Mouse (Mus musculus) liver, adult 2 months (tissue): Measurements from ENCODE around the gene Spag17. TPM values are rescaled to one million over a fixed set of nuclear protein-coding genes. Genes with fewer than 3 reads are reported as not detected.

Experiments
- DNase-seq: peaks from one replicate; pipeline ENCODE4 v3.0.0-alpha.2; 2011; ENCODE audit warnings: low read depth, low spot score; ENCODE audit errors: extremely low read depth
- H3K27ac ChIP-seq: fragments of 200-500 bp; replicated peaks from 2 replicates; pipeline ENCODE4 v1.5.1; 2012; ENCODE audit warnings: low read depth, mild to moderate bottlenecking, control low read depth, inconsistent platforms, low read length; ENCODE audit not compliant: insufficient read depth
- H3K27me3 ChIP-seq: fragments of 200-500 bp; 2 replicates; pipeline ENCODE4 v1.6.1; 2012; ENCODE audit warnings: mild to moderate bottlenecking, moderate library complexity, low read length, inconsistent platforms; ENCODE audit not compliant: control insufficient read depth, insufficient read depth
- H3K36me3 ChIP-seq: fragments of 200-500 bp; 2 replicates; pipeline ENCODE4 v1.6.1; 2012; ENCODE audit warnings: low read length, inconsistent platforms; ENCODE audit not compliant: control insufficient read depth, insufficient read depth
- H3K4me1 ChIP-seq: fragments of 200-500 bp; 2 replicates; pipeline ENCODE4 v1.6.1; 2011; ENCODE audit warnings: low read length; ENCODE audit not compliant: control insufficient read depth, insufficient read depth
- H3K4me3 ChIP-seq: fragments of 200-500 bp; 2 replicates; pipeline ENCODE4 v1.5.1; 2011; ENCODE audit warnings: low read depth, mild to moderate bottlenecking, control low read depth, low read length, moderate library complexity; ENCODE audit not compliant: insufficient read depth
- H3K79me2 ChIP-seq: fragments of 200-500 bp; 2 replicates; pipeline ENCODE4 v1.6.1; 2012; ENCODE audit warnings: inconsistent platforms, mild to moderate bottlenecking, low read length, moderate library complexity; ENCODE audit not compliant: control insufficient read depth, insufficient read depth
- H3K9ac ChIP-seq: fragments of 200-500 bp; 2 replicates; pipeline ENCODE4 v1.6.1; 2012; ENCODE audit warnings: low read depth, mild to moderate bottlenecking, control low read depth, inconsistent platforms, low read length
- CTCF ChIP-seq: fragments of 200-500 bp; IDR thresholded peaks from 2 replicates; pipeline ENCODE4 v1.5.1; 2011; ENCODE audit warnings: low read depth, low read length, control low read depth
- POLR2A ChIP-seq: fragments of 200-500 bp; IDR thresholded peaks from 2 replicates; pipeline ENCODE4 v1.6.1; 2011; ENCODE audit warnings: low read length, control low read depth; ENCODE audit not compliant: insufficient read depth; ENCODE audit errors: extremely low read depth
- WGBS: fragments of 180-500 bp; shearing (Covaris S2); methylation state at CpG from one replicate; pipeline ENCODE4 v1.1.7; 2018; 5-methylcytosine and 5-hydroxymethylcytosine counted together
- polyA plus RNA-seq: library from polyadenylated mRNA; depleted of rRNA; stranded (reverse); fragments of >200 nt; gene quantifications from 2 replicates; pipeline ENCODE4 v1.2.3, GENCODE M21; 2012
- total RNA-seq: library from RNA; depleted of rRNA; stranded (reverse); fragments of >200 nt; gene quantifications from 2 replicates; pipeline ENCODE4 v1.2.3, GENCODE M21; 2014

Spag17 gene
- total and polyA plus RNA-seq, 2 experiments, result under 0.01 to 0.05 TPM

DNA sequence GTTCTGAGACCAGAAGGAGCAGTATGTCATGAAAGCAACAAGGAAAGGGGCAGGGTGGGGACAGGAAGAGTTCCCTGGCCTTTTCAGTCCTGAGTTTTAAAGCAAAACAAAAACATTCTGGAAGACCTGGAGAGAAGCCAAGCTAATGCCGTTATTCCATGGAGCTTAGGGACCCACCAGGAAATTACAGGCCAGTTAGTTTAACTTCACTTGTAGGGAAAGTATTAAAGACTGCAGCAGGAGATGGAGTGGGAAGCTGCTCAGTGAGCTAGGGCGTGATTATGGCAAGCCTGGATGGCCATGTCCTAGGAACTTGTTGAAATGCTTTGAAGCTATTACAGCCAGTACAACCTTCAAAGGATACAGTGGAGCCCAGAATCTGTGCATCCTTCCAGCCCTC is 60.0 kb downstream of the Spag17 start:
- H3K9ac ChIP-seq, result no peak overlapping the region
- no peak overlapping the region for H3K4me3 ChIP-seq
- WGBS, result 70% methylated on average over 2 of the region's 2 CpGs
- no peaks in the 10 kb centered on the region for H3K4me1 ChIP-seq
- no peaks in the 10 kb centered on the region for H3K27me3 ChIP-seq
- DNase-seq, result no peak
- no peak for TF ChIP-seq POLR2A
- TF ChIP-seq CTCF, result no peak
- no peaks in the 10 kb centered on the region for H3K36me3 ChIP-seq
- no peak overlapping the region for H3K27ac ChIP-seq
- no peaks in the 10 kb centered on the region for H3K79me2 ChIP-seq

DNA sequence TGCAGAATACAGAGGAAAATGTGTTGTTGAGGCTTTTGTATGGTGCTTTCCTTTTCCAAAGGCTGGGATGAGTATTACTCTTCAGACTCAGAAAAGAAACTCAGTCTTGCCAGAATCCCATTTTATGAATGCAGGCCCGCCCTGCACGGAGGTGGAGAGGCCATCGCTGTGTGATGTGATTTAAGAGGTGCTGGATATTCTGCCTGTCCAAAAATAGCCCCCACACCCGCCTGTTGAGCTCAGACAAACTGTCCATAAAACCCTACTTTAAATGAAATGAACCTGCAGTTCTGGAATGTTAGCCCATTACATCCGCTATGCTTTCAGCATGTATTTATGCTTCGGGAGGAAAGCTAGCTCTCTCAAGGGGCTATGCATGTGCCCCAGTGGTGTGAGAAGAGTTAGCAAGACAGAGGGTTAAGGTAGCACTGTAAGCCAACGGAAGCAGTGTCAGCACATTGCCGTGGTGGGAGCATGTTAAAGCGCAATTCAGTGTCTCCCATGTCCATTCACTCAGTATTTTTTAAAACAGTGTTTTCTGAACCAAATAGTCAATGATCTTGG is 68.9 kb downstream of the Spag17 start:
- no peak for TF ChIP-seq CTCF
- H3K9ac ChIP-seq, result no peak overlapping the region

DNA sequence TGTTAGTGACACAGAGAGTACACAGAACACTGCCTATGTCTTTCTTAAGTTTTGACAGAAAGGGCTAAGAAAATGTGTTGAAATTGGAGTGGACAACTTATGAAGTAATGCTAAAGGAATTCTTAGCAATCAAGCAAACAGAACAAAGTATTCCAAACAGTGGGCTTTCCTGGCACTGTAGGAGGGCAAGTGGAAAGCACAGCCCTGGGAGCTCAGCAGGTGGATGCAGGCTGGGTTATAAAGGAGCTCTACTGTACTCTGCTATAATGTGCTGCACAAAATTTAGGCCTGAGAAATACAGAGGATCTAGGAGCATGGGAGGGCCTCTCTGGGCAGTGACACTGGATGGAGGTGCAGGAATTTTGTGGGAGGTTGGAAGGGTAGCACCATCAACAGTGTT is 71.3 kb downstream of the Spag17 start:
- Histone ChIP-seq H3K4me3 (no peak overlapping the region), H3K36me3 (no peaks in the 10 kb centered on the region), H3K4me1 (no peaks in the 10 kb centered on the region), H3K9ac (no peak overlapping the region), H3K27ac (no peak overlapping the region), H3K27me3 (no peaks in the 10 kb centered on the region), H3K79me2 (no peaks in the 10 kb centered on the region)
- TF ChIP-seq CTCF (no peak), POLR2A (no peak)
- no peak for DNase-seq

More for the DNA sequence above, 68.9 kb downstream of the Spag17 start:
- no peak for DNase-seq
- H3K27ac ChIP-seq, result no peak overlapping the region
- no peak overlapping the region for H3K4me3 ChIP-seq
- H3K27me3 ChIP-seq, result no peaks in the 10 kb centered on the region
- H3K4me1 ChIP-seq, result no peaks in the 10 kb centered on the region
- H3K79me2 ChIP-seq, result no peaks in the 10 kb centered on the region
- no peaks in the 10 kb centered on the region for H3K36me3 ChIP-seq
- WGBS, result 81% methylated on average over 9 of the region's 9 CpGs

DNA sequence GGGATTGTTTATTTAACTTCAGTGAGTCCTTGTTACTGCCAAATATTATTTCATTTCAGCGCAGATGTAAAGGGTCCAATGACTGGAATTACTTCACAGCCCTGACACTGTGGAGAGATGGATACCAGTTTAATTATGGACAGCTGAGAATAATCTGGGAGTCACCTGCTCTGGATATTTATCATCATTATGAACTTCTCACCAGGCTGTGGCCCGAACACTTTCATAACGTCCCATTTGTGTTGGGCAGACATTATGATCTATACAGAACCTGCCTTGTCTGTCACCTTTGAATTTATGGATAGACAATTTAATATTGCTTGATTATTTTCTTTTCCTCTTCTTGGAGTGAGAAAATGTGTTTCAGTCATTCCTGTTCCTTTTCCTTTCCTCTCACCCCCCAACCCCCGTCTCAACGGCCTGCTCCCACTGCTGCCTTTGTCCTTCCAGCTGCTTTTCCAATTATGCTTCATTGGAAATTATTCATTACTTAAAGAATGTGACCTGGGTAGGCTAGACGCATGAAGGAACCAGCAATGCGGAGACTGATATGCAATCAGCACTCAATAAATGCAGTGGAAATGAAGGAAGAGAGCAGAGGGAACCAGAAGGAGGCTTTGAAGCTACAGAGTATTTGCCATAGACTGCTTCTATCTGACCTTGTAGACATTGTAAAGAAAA is 74.7 kb downstream of the Spag17 start:
- H3K27ac ChIP-seq, result no peak overlapping the region
- H3K4me3 ChIP-seq, result no peak overlapping the region
- no peaks in the 10 kb centered on the region for H3K79me2 ChIP-seq
- no peaks in the 10 kb centered on the region for H3K36me3 ChIP-seq
- H3K4me1 ChIP-seq, result no peaks in the 10 kb centered on the region
- no peak for TF ChIP-seq CTCF
- TF ChIP-seq POLR2A, result no peak
- H3K27me3 ChIP-seq, result peaks cover 3% of the 10 kb centered on the region; the same call in 1 of the 2 replicates
- 82% methylated on average over 7 of the region's 7 CpGs for WGBS
- DNase-seq, result no peak
- no peak overlapping the region for H3K9ac ChIP-seq

DNA sequence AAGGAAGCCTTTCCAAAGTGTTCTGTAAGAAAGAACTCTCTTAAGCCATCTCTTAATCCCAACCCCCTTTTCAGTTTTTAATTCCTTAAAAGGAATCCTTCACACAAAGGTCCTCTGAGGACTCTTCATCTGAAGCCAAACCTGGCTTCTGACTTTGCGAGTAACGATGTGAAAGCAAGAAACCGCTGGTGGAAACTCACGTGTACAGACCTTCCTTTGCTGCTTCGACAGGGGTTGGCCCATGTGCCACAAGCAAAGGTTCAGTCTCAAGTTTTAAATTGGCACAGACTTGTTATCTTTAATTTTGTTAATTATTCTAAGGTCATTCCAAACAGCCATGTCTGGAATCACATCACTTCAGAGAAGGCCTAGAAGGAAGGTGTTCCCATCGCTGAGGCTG is 79.1 kb downstream of the Spag17 start:
- Histone ChIP-seq H3K4me1 (no peaks in the 10 kb centered on the region), H3K4me3 (no peak overlapping the region), H3K27ac (no peak overlapping the region), H3K27me3 (peaks cover 3% of the 10 kb centered on the region; the same call in 1 of the 2 replicates), H3K36me3 (no peaks in the 10 kb centered on the region), H3K79me2 (no peaks in the 10 kb centered on the region), H3K9ac (no peak overlapping the region)
- TF ChIP-seq POLR2A, result no peak
- TF ChIP-seq CTCF, result no peak
- WGBS, result 88% methylated on average over 6 of the region's 6 CpGs
- DNase-seq, result no peak

DNA sequence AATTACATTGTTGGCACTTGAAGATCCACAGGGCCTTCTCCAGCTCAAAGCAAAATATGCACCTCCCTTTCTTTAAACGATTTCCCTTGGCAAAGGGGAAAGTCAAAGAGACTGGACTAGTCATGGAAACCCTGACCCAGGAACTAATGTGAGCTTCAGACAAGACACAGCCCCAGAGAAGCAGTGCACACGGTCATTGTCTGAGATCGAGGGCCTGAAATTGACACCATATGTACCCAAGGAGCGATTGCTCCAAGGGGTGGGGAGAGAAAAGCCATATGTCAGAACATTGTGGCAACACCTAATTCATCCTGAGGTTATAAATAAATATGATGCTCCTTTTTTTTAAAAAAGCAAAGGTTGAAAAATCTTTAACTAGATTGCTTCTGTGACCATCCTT is 80.7 kb downstream of the Spag17 start:
- no peak for TF ChIP-seq CTCF
- no peak for TF ChIP-seq POLR2A
- H3K79me2 ChIP-seq, result no peaks in the 10 kb centered on the region
- no peak overlapping the region for H3K4me3 ChIP-seq
- no peak for DNase-seq
- WGBS, result 72% methylated on average over 4 of the region's 4 CpGs
- no peaks in the 10 kb centered on the region for H3K4me1 ChIP-seq
- H3K36me3 ChIP-seq, result no peaks in the 10 kb centered on the region
- no peak overlapping the region for H3K9ac ChIP-seq
- H3K27me3 ChIP-seq, result peaks cover 3% of the 10 kb centered on the region; the same call in 1 of the 2 replicates
- no peak overlapping the region for H3K27ac ChIP-seq
